Mouse (Mus musculus) stomach, postnatal 0 days (tissue): ENCODE data around the gene Trim54. TPM values are rescaled to one million over a fixed set of nuclear protein-coding genes. Genes with fewer than 3 reads are reported as not detected.
A peak's percentile ranks its signal among the peaks of the same experiment; 100 is the strongest.

Experiments
- ATAC-seq: fragments of 200-750 bp; cut with Nextera tagmentation; 2 replicates; pipeline ENCODE4 v1.8.0; 2017; ENCODE audit not compliant: low FRiP score, low TSS enrichment
- DNase-seq: peaks from one replicate; pipeline ENCODE4 v3.0.0-alpha.2; 2016; ENCODE audit warnings: low spot score
- H3K27ac ChIP-seq: fragments of 300-500 bp; sonication (generic); replicated peaks from 2 replicates; pipeline ENCODE4 v1.5.1; 2014; ENCODE audit warnings: mild to moderate bottlenecking, control low read depth
- H3K27me3 ChIP-seq: fragments of 300-500 bp; sonication (generic); 2 replicates; pipeline ENCODE4 v1.6.1; 2014; ENCODE audit warnings: low read length; ENCODE audit not compliant: control insufficient read depth, insufficient read depth
- H3K36me3 ChIP-seq: fragments of 300-500 bp; sonication (generic); 2 replicates; pipeline ENCODE4 v1.6.1; 2014; ENCODE audit warnings: low read length, mixed read lengths; ENCODE audit not compliant: control insufficient read depth, insufficient read depth
- H3K4me1 ChIP-seq: fragments of 300-500 bp; sonication (generic); replicated peaks from 2 replicates; pipeline ENCODE4 v1.6.1; 2014; ENCODE audit warnings: antibody characterized with exemption; ENCODE audit not compliant: control insufficient read depth, insufficient read depth
- H3K4me2 ChIP-seq: fragments of 300-500 bp; sonication (generic); replicated peaks from 2 replicates; pipeline ENCODE4 v1.6.1; 2014; ENCODE audit warnings: low read depth, mild to moderate bottlenecking, control low read depth, moderate library complexity
- H3K4me3 ChIP-seq: fragments of 300-500 bp; sonication (generic); 2 replicates; pipeline ENCODE4 v1.5.1; 2014; ENCODE audit warnings: low read depth, low read length, control low read depth
- H3K9ac ChIP-seq: fragments of 300-500 bp; sonication (generic); 2 replicates; pipeline ENCODE4 v1.6.1; 2014; ENCODE audit warnings: mild to moderate bottlenecking, low read length, control low read depth, mixed read lengths
- H3K9me3 ChIP-seq: fragments of 300-500 bp; sonication (generic); 2 replicates; pipeline ENCODE4 v1.6.1; 2016; ENCODE audit warnings: low read length; ENCODE audit not compliant: control insufficient read depth
- CTCF ChIP-seq: IDR thresholded peaks from 2 replicates; pipeline ENCODE4 v1.5.1; 2016; ENCODE audit warnings: antibody characterized with exemption, low read depth, mild to moderate bottlenecking, moderate library complexity
- EP300 ChIP-seq: optimal IDR thresholded peaks from 2 replicates; pipeline ENCODE3; 2016; ENCODE audit warnings: antibody characterized with exemption
- WGBS: fragments of 180-500 bp; shearing (Covaris S2); extraction: QIAGEN DNeasy Blood & Tissue Kit; methylation state at CpG from one replicate; pipeline ENCODE4 v1.1.7; 2014; 5-methylcytosine and 5-hydroxymethylcytosine counted together
- polyA plus RNA-seq: library from polyadenylated mRNA; unstranded; fragments of >200 nt; fragmentation: Nextera tagmentation; extraction: Ambion mirVana; gene quantifications from 2 replicates; pipeline ENCODE4 v1.2.1, GENCODE M21; 2015

Gene Trim54
- polyA plus RNA-seq, 1 experiment from 2014 or later: 0.06 TPM

- Histone ChIP-seq H3K36me3 (no peaks in the 10 kb centered on the region), H3K4me2 (no peak overlapping the region), H3K4me3 (no peak overlapping the region), H3K9ac (no peak overlapping the region), H3K27ac (no peak overlapping the region), H3K9me3 (no peaks in the 10 kb centered on the region), H3K27me3 (no peaks in the 10 kb centered on the region), H3K4me1 (no peaks in the 10 kb centered on the region)
- ATAC-seq (no peak), DNase-seq (no peak)
- 28% methylated on average over 7 of the region's 7 CpGs for WGBS
- TF ChIP-seq CTCF (peak; percentile 71), EP300 (no peak)
Measured at GRCm38 (mm10) chr5:31110781-31111180, 5.7 kb upstream of the Trim54 start.

GRCm38 (mm10) chr5:31116912-31117311 lies 400 bp downstream of the Trim54 start:
- no peak for ATAC-seq
- TF ChIP-seq EP300: no peak
- no peak for TF ChIP-seq CTCF

GRCm38 (mm10) chr5:31121111-31121510 lies 4.6 kb downstream of the Trim54 start:
- TF ChIP-seq CTCF (no peak), EP300 (no peak)
- WGBS: 79% methylated on average over 8 of the region's 8 CpGs
- no peaks in the 10 kb centered on the region for H3K4me1 ChIP-seq
- H3K9me3 ChIP-seq: no peaks in the 10 kb centered on the region
- ATAC-seq (no peak), DNase-seq (no peak)
- H3K27ac ChIP-seq: no peak overlapping the region
- no peaks in the 10 kb centered on the region for H3K27me3 ChIP-seq
- no peak overlapping the region for H3K4me2 ChIP-seq
- no peak overlapping the region for H3K4me3 ChIP-seq
- no peaks in the 10 kb centered on the region for H3K36me3 ChIP-seq
- no peak overlapping the region for H3K9ac ChIP-seq

More at GRCm38 (mm10) chr5:31116912-31117311, 400 bp downstream of the Trim54 start:
- H3K4me1 ChIP-seq: no peaks in the 10 kb centered on the region
- 24% methylated on average over 10 of the region's 10 CpGs for WGBS
- H3K36me3 ChIP-seq: no peaks in the 10 kb centered on the region
- H3K27ac ChIP-seq: no peak overlapping the region
- H3K9me3 ChIP-seq: no peaks in the 10 kb centered on the region
- no peak overlapping the region for H3K4me2 ChIP-seq
- DNase-seq: no peak
- no peak overlapping the region for H3K4me3 ChIP-seq
- no peak overlapping the region for H3K9ac ChIP-seq
- no peaks in the 10 kb centered on the region for H3K27me3 ChIP-seq

- Histone ChIP-seq H3K9me3 (no peaks in the 10 kb centered on the region), H3K27ac (no peak overlapping the region)
Measured at GRCm38 (mm10) chr5:31123481-31123880, 7.0 kb downstream of the Trim54 start.

GRCm38 (mm10) chr5:31126050-31126449 lies 9.5 kb downstream of the Trim54 start:
- TF ChIP-seq EP300: no peak
- peak; percentile 10; the same call in 1 of the 2 replicates for TF ChIP-seq CTCF
- no peak for ATAC-seq
- H3K9me3 ChIP-seq: no peaks in the 10 kb centered on the region
- H3K27me3 ChIP-seq: no peaks in the 10 kb centered on the region
- no peak for DNase-seq
- H3K27ac ChIP-seq: no peak overlapping the region
- no peaks in the 10 kb centered on the region for H3K4me1 ChIP-seq
- 36% methylated on average over 5 of the region's 5 CpGs for WGBS
- no peak overlapping the region for H3K4me3 ChIP-seq
- H3K4me2 ChIP-seq: no peak overlapping the region
- no peak overlapping the region for H3K9ac ChIP-seq
- no peaks in the 10 kb centered on the region for H3K36me3 ChIP-seq

More at GRCm38 (mm10) chr5:31123481-31123880, 7.0 kb downstream of the Trim54 start:
- Histone ChIP-seq H3K36me3 (no peaks in the 10 kb centered on the region), H3K4me3 (no peak overlapping the region), H3K27me3 (no peaks in the 10 kb centered on the region), H3K4me2 (no peak overlapping the region), H3K9ac (no peak overlapping the region), H3K4me1 (no peaks in the 10 kb centered on the region)
- TF ChIP-seq EP300: no peak
- TF ChIP-seq CTCF: no peak
- no peak for DNase-seq
- no peak for ATAC-seq
- WGBS: 43% methylated on average over 2 of the region's 2 CpGs

- TF ChIP-seq EP300 (no peak), CTCF (no peak)
- ATAC-seq: no peak
- no peak for DNase-seq
- Histone ChIP-seq H3K4me3 (no peak overlapping the region), H3K9me3 (no peaks in the 10 kb centered on the region), H3K4me2 (no peak overlapping the region), H3K4me1 (no peaks in the 10 kb centered on the region), H3K27ac (no peak overlapping the region), H3K27me3 (peaks cover 9% of the 10 kb centered on the region), H3K36me3 (no peaks in the 10 kb centered on the region), H3K9ac (no peak overlapping the region)
- WGBS: 2% methylated on average over 33 of the region's 33 CpGs
Measured at GRCm38 (mm10) chr5:31136730-31137424, 20.4 kb downstream of the Trim54 start.
